Mouse (Mus musculus) kidney, adult 2 months (tissue): Measurements from ENCODE around the gene Id4. TPM values are rescaled to one million over a fixed set of nuclear protein-coding genes. Genes with fewer than 3 reads are reported as not detected.

Experiments
- DNase-seq: peaks from one replicate; pipeline ENCODE4 v3.0.0; 2021
- H3K27ac ChIP-seq: fragments of 200-500 bp; 2 replicates; pipeline ENCODE4 v1.5.1; 2012; ENCODE audit warnings: low read depth, low read length, control low read depth, inconsistent platforms; ENCODE audit not compliant: insufficient read depth
- H3K27me3 ChIP-seq: fragments of 200-500 bp; replicated peaks from 2 replicates; pipeline ENCODE4 v1.6.1; 2012; ENCODE audit warnings: mild to moderate bottlenecking, moderate library complexity, low read length, inconsistent platforms; ENCODE audit not compliant: control insufficient read depth, insufficient read depth
- H3K36me3 ChIP-seq: fragments of 200-500 bp; 2 replicates; pipeline ENCODE4 v1.6.1; 2012; ENCODE audit warnings: mild to moderate bottlenecking, moderate library complexity, low read length, inconsistent platforms; ENCODE audit not compliant: control insufficient read depth, insufficient read depth
- H3K4me1 ChIP-seq: fragments of 200-500 bp; 2 replicates; pipeline ENCODE4 v1.6.1; 2011; ENCODE audit warnings: low read length; ENCODE audit not compliant: control insufficient read depth, insufficient read depth
- H3K4me3 ChIP-seq: fragments of 200-500 bp; 2 replicates; pipeline ENCODE4 v1.5.1; 2011; ENCODE audit warnings: mild to moderate bottlenecking, low read depth, low read length, control low read depth; ENCODE audit not compliant: insufficient read depth
- CTCF ChIP-seq: fragments of 200-500 bp; conservative IDR thresholded peaks from 2 replicates; pipeline ENCODE4 v1.5.1; 2011; ENCODE audit warnings: low read depth, mild to moderate bottlenecking, control low read depth, low read length, moderate library complexity, mixed read lengths; ENCODE audit not compliant: insufficient read depth, insufficient read length
- POLR2A ChIP-seq: fragments of 200-500 bp; IDR thresholded peaks from one replicate; pipeline ENCODE4 v1.6.1; 2011; ENCODE audit warnings: low read depth, low read length, control low read depth
- WGBS: fragments of 180-500 bp; shearing (Covaris S2); methylation state at CpG from one replicate; pipeline ENCODE4 v1.1.7; 2018; 5-methylcytosine and 5-hydroxymethylcytosine counted together
- polyA plus RNA-seq: library from polyadenylated mRNA; depleted of rRNA; stranded (reverse); fragments of >200 nt; gene quantifications from 2 replicates; pipeline ENCODE4 v1.2.3, GENCODE M21; 2012

The Id4 gene
- polyA plus RNA-seq, 1 experiment = 14.8 TPM

GRCm38 (mm10) chr13:48237516-48237915 is 23.5 kb upstream of the Id4 start:
- TF ChIP-seq POLR2A (no peak), CTCF (peak; percentile 49)
- no peaks in the 10 kb centered on the region for H3K36me3 ChIP-seq
- no peaks in the 10 kb centered on the region for H3K4me1 ChIP-seq
- H3K27ac ChIP-seq = no peak overlapping the region
- no peaks in the 10 kb centered on the region for H3K27me3 ChIP-seq
- 10% methylated on average over 4 of the region's 4 CpGs for WGBS
- no peak overlapping the region for H3K4me3 ChIP-seq
- peak; percentile 45 for DNase-seq

GRCm38 (mm10) chr13:48245235-48246012 is 15.6 kb upstream of the Id4 start:
- no peak overlapping the region for H3K4me3 ChIP-seq
- no peaks in the 10 kb centered on the region for H3K36me3 ChIP-seq
- no peaks in the 10 kb centered on the region for H3K27me3 ChIP-seq
- H3K4me1 ChIP-seq = no peaks in the 10 kb centered on the region
- no peak for TF ChIP-seq POLR2A
- TF ChIP-seq CTCF = no peak
- H3K27ac ChIP-seq = no peak overlapping the region
- WGBS = 32% methylated on average over 5 of the region's 5 CpGs
- no peak for DNase-seq

DNA sequence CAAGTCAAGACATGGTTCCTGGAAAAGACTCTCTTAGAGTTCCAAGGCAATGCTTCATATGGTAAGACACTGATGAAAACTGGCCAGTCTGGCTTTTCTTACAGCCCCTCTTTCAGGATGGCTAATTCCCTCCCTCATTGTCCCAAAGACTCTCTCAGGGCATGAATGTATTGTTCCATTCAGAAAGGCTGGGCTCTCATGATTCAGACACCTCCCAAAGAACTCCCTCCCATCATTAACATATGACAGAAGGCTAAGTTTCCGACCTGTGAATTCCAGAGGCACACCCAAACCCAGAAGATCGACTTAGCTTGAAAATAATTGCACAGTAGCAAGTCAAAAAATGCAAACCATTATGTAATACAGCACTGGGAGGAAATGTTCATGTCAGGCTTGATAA is 8.5 kb upstream of the Id4 start:
- no peak for TF ChIP-seq POLR2A

GRCm38 (mm10) chr13:48255026-48255425 is 6.0 kb upstream of the Id4 start:
- Histone ChIP-seq H3K27me3 (no peaks in the 10 kb centered on the region), H3K4me3 (no peak overlapping the region), H3K36me3 (no peaks in the 10 kb centered on the region), H3K4me1 (no peaks in the 10 kb centered on the region), H3K27ac (no peak overlapping the region)
- 90% methylated on average over 8 of the region's 8 CpGs for WGBS
- no peak for DNase-seq
- TF ChIP-seq CTCF = no peak
- no peak for TF ChIP-seq POLR2A

More for the DNA sequence above, 8.5 kb upstream of the Id4 start:
- Histone ChIP-seq H3K36me3 (no peaks in the 10 kb centered on the region), H3K27me3 (no peaks in the 10 kb centered on the region), H3K27ac (no peak overlapping the region), H3K4me3 (no peak overlapping the region), H3K4me1 (no peaks in the 10 kb centered on the region)
- WGBS = 53% methylated on average over 2 of the region's 2 CpGs
- DNase-seq = no peak

DNA sequence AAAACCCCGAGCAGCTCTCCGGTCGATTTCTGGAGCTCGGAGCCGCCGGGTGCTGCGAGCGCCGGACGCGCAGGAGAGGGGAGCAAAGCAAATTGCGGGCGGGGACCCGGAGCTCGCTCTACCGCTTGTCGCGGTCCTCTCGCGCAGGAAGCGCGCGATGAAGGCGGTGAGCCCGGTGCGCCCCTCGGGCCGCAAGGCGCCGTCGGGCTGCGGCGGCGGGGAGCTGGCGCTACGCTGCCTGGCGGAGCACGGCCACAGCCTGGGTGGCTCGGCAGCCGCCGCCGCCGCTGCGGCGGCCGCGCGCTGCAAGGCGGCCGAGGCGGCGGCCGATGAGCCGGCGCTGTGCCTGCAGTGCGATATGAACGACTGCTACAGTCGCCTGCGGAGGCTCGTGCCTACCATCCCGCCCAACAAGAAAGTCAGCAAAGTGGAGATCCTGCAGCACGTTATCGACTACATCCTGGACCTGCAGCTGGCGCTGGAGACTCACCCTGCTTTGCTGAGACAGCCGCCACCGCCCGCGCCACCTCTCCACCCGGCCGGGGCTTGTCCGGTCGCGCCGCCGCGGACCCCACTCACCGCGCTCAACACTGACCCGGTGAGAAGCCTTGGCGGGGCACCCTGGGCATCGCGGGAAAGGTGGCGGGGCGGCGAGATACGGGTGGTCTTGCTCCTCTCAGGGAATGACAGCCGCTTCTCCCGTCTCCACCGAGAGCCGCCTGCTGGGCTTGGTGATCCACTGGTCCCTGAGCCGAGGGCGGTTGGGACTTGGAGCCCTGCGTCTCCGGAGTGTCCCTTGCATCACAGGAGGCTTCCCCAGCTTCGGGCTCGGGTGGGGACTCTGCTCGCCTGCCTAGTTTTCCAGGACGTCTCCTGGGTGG is 553 bp downstream of the Id4 start:
- DNase-seq = peak; percentile 64
- peak overlapping the region; percentile 69 for H3K27ac ChIP-seq
- under 1% methylated on average over 98 of the region's 98 CpGs for WGBS
- H3K4me1 ChIP-seq = no peaks in the 10 kb centered on the region
- no peaks in the 10 kb centered on the region for H3K27me3 ChIP-seq
- no peaks in the 10 kb centered on the region for H3K36me3 ChIP-seq
- peak overlapping the region; percentile 66 for H3K4me3 ChIP-seq
- TF ChIP-seq CTCF = no peak
- no peak for TF ChIP-seq POLR2A

- 5% methylated on average over 25 of the region's 25 CpGs for WGBS
- Histone ChIP-seq H3K27ac (peak overlapping the region; percentile 69), H3K4me1 (no peaks in the 10 kb centered on the region), H3K36me3 (no peaks in the 10 kb centered on the region), H3K27me3 (no peaks in the 10 kb centered on the region), H3K4me3 (peak overlapping the region; percentile 66)
- TF ChIP-seq POLR2A = no peak
- no peak for TF ChIP-seq CTCF
- DNase-seq = peak; percentile 92
Measured at GRCm38 (mm10) chr13:48262451-48262969, 1.5 kb downstream of the Id4 start.

DNA sequence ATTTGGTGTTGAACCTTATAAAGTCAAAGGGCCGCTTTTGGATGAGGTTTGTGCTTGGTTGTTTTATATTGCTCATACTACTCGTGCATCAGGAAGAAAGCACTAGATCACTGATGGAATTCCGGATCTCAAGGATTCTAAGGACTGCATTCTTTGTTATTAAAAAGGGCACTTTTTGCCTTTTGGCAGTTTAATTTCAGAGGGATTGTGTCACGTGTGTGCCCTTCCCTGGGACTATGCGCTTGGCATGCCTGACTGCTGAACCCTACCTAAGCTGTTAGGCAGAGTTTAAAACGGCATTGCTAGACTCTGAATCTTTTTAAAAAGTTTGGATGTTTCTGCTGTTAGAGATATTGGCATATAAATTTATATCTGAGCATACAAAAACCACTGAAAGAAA is 4.0 kb downstream of the Id4 start:
- no peak for TF ChIP-seq CTCF
- TF ChIP-seq POLR2A = no peak
- Histone ChIP-seq H3K4me3 (no peak overlapping the region), H3K27me3 (no peaks in the 10 kb centered on the region), H3K27ac (no peak overlapping the region), H3K4me1 (no peaks in the 10 kb centered on the region), H3K36me3 (no peaks in the 10 kb centered on the region)
- DNase-seq = peak; percentile 59
- WGBS = 58% methylated on average over 6 of the region's 6 CpGs
